Comparison of ENCODE assay signal across 19 mouse cellular contexts in genomic region chr12:69761603-69762002, GRCm38 (mm10). TPM values are rescaled to one million over a fixed set of nuclear protein-coding genes. Genes with fewer than 3 reads are reported as not detected.
DNase-seq lines count a peak whose midpoint lies in the region; ATAC-seq and TF ChIP-seq lines count a peak whose summit lies in the region.
"Had no signal": no experiment of that assay in that cellular context is flagged by ENCODE, and none has a peak within 500 bp of the region (broad histone marks: within the 10 kb centered on the region; RNA-seq: fewer than 3 reads in every experiment).

No protein-coding gene starts in this region.

- no peak for ATAC-seq in kidney, embryonic 16.5 days (ENCODE audit: low FRiP score, low TSS enrichment)
- ATAC-seq: activated CD4-positive, CD25-positive, alpha-beta regulatory T cell, adult 4 months; forebrain, embryonic 13.5 days; intestine, embryonic 16.5 days; midbrain, embryonic 16.5 days; Patski had no signal

- H3K27me3 ChIP-seq in kidney, embryonic 16.5 days (ENCODE audit: insufficient read depth, low read length), result no peaks in the 10 kb centered on the region
- no peaks in the 10 kb centered on the region for H3K27me3 ChIP-seq in heart, adult 2 months (ENCODE audit: control insufficient read depth, insufficient read depth, low read length)
- H3K27me3 ChIP-seq: forebrain, embryonic 13.5 days; hindbrain, embryonic 15.5 days; Patski had no signal

- H3K79me2 ChIP-seq in heart, adult 2 months (replicated peaks; ENCODE audit: control insufficient read depth, insufficient read depth, low read length), result no peaks in the 10 kb centered on the region

- no peak for TF ChIP-seq CTCF in heart, adult 2 months (IDR thresholded peaks at IDR 0.05)

- no peaks in the 10 kb centered on the region; the same call in 1 of the 2 replicates for H3K36me3 ChIP-seq in kidney, embryonic 16.5 days (ENCODE audit: insufficient read depth, low read length)
- no peaks in the 10 kb centered on the region for H3K36me3 ChIP-seq in heart, adult 2 months (ENCODE audit: control insufficient read depth, insufficient read depth, low read length)
- H3K36me3 ChIP-seq: hindbrain, embryonic 15.5 days had no signal

- 76% methylated on average over 2 of the region's 2 CpGs for WGBS in kidney, embryonic 16.5 days
- WGBS in heart, adult 2 months, result 36% methylated on average over 2 of the region's 2 CpGs

- peak; percentile 39 for DNase-seq in kidney, adult 11 months
- DNase-seq in heart, adult 2 months, result peak in 1 of 2 experiments; percentile 61
- peak; percentile 67 to 88 for DNase-seq in heart, adult 9 months (ENCODE audit: low spot score in 2 of 2)
- DNase-seq in kidney, postnatal 10 days, result peak; percentile 50
- no peak for DNase-seq in retina, embryonic 14.5 days (ENCODE audit: low spot score)
- no peak for DNase-seq in layer of hippocampus, postnatal 14 days (ENCODE audit: low spot score in 2 of 2)
- DNase-seq: embryo, embryonic 11 days; lung, postnatal 10 days; right cerebral cortex, adult 18-20 months; thymus, postnatal 36 days had no signal

- peak; percentile 95 for TF ChIP-seq EP300 in heart, adult 2 months (IDR thresholded peaks at IDR 0.05; ENCODE audit: insufficient read depth, low read depth, low read length)

- peak; percentile 28; the same call in 1 of the 2 replicates for TF ChIP-seq POLR2A in heart, adult 2 months (IDR thresholded peaks at IDR 0.05; ENCODE audit: insufficient read depth, low read depth, low read length)

- intact Hi-C loops in heart, adult 2 months (cut with DNase I), result no loop called here

- H3K4me2 ChIP-seq in kidney, embryonic 16.5 days (replicated peaks; ENCODE audit: low read depth, low read length), result no peak overlapping the region
- H3K4me2 ChIP-seq: forebrain, embryonic 13.5 days; hindbrain, embryonic 15.5 days had no signal

- H3K4me3 ChIP-seq in kidney, embryonic 16.5 days (ENCODE audit: low read length), result no peak overlapping the region
- H3K4me3 ChIP-seq in heart, adult 2 months, result no peak overlapping the region
- H3K4me3 ChIP-seq: forebrain, embryonic 13.5 days; hindbrain, embryonic 15.5 days; megakaryocyte, embryonic 14.5 days had no signal

- no peak overlapping the region for H3K27ac ChIP-seq in kidney, embryonic 16.5 days (ENCODE audit: low read length)
- peak overlapping the region; percentile 59 for H3K27ac ChIP-seq in heart, adult 2 months
- H3K27ac ChIP-seq: forebrain, embryonic 13.5 days; hindbrain, embryonic 15.5 days had no signal

- H3K9me3 ChIP-seq in kidney, embryonic 16.5 days (ENCODE audit: low read length), result no peaks in the 10 kb centered on the region
- H3K9me3 ChIP-seq: forebrain, embryonic 13.5 days; hindbrain, embryonic 15.5 days had no signal

- no peak overlapping the region for H3K9ac ChIP-seq in kidney, embryonic 16.5 days (replicated peaks; ENCODE audit: low read length)
- H3K9ac ChIP-seq in heart, adult 2 months (ENCODE audit: low read depth, low read length), result no peak overlapping the region
- H3K9ac ChIP-seq: forebrain, embryonic 13.5 days; hindbrain, embryonic 15.5 days had no signal

- H3K4me1 ChIP-seq in kidney, embryonic 16.5 days (ENCODE audit: insufficient read depth, low read length), result peaks cover 39% of the 10 kb centered on the region
- H3K4me1 ChIP-seq in heart, adult 2 months (ENCODE audit: control insufficient read depth, insufficient read depth, low read length), result peaks cover 3% of the 10 kb centered on the region

RNA-seq across cellular contexts. Expression of gene Cdkl1, which starts 29.5 kb away (rescaled TPM):
- polyA plus RNA-seq in kidney, embryonic 16.5 days (2015; fragmentation: Nextera tagmentation; extraction: Ambion mirVana), result 25.7 and 32.4 TPM in 2 replicates
- 10 to 100 TPM in 1 of 2 experiments, 1 to 10 TPM in 1; 9.3 to 11.2 TPM for total RNA-seq in heart, adult 2 months (2021)
- polyA plus RNA-seq in heart, adult 2 months (2012; rRNA removed), result 2.0 and 3.0 TPM in 2 replicates
- 10 to 100 TPM; 21.9 to 24.4 TPM for total RNA-seq in layer of hippocampus, postnatal 14 days (2021)
- total RNA-seq: granulocyte monocyte progenitor cell, adult 5-6 weeks had no signal
- polyA plus RNA-seq: activated CD4-positive, CD25-positive, alpha-beta regulatory T cell, adult 4 months had no signal

RNA-seq across cellular contexts. Expression of gene Atp5s, which starts 36.9 kb away (rescaled TPM):
- polyA plus RNA-seq in kidney, embryonic 16.5 days (2015; fragmentation: Nextera tagmentation; extraction: Ambion mirVana), result 31.7 and 33.5 TPM in 2 replicates
- total RNA-seq in heart, adult 2 months (2021), result 10 to 100 TPM; 31.5 to 34.7 TPM
- 22.5 and 56.1 TPM in 2 replicates for polyA plus RNA-seq in heart, adult 2 months (2012; rRNA removed)
- total RNA-seq in layer of hippocampus, postnatal 14 days (2021), result 10 to 100 TPM; 23.2 to 27.3 TPM

RNA-seq across cellular contexts. Expression of gene L2hgdh, which starts 36.9 kb away (rescaled TPM):
- 25.2 and 26.9 TPM in 2 replicates for polyA plus RNA-seq in kidney, embryonic 16.5 days (2015; fragmentation: Nextera tagmentation; extraction: Ambion mirVana)
- 10 to 100 TPM; 41.9 to 49.4 TPM for total RNA-seq in heart, adult 2 months (2021)
- 13.8 and 33.4 TPM in 2 replicates for polyA plus RNA-seq in heart, adult 2 months (2012; rRNA removed)
- total RNA-seq in layer of hippocampus, postnatal 14 days (2021), result 10 to 100 TPM; 13.6 to 16.2 TPM

Comparison
In these comparisons a context has a peak if more than half of its experiments do, and no peak if none do; other contexts are left out.
1. DNase-seq: peak in kidney, adult 11 months (single experiment), heart, adult 9 months (2 of 2) and kidney, postnatal 10 days (single experiment); none in retina, embryonic 14.5 days (single experiment) and layer of hippocampus, postnatal 14 days (0 of 2).